ENCODE assay signal across 1 mouse cellular context in the genomic region with DNA sequence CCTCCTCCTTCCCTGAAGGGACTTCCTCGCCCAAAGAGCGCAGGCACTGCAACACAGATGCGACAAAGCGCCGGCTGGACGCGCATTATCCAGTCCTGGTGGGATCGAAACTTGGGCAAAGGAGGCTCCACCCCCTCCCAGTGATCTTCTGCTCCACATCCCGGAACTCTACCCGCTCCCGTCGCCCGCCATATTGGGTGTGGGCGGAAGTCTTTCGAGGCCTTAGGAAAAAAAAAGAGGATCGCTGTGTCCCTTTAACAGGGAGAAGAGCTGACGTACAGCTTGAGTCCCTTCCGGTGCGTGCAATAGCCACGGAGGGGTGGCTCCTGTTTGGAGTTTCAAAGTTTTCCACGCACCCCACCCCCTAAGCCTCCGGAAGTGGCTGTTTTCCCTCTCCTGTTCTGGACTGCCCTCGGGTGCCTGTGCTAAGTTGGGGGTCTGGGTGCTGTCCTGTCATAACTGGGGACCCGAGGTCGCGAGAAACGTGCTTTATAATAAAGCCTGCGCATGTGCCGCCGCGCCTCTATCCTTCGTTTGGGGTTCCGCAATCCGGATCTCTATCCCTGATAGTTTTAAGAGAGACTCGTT.
TF ChIP-seq lines count a peak whose summit lies in the region.

No protein-coding gene starts in this region.

TF ChIP-seq in myocyte, 11 proteins besides CTCF, POLR2A, EP300 and RAD21:
- TF ChIP-seq SRF (IDR thresholded peaks at IDR 0.05; ENCODE audit: control insufficient read depth, insufficient read length, low read depth), result peak; percentile 21
- TF ChIP-seq POLR2AphosphoS2 (IDR thresholded peaks at IDR 0.05; ENCODE audit: insufficient read length, low read depth), result peak; percentile 79
- TF ChIP-seq MAX (IDR thresholded peaks at IDR 0.05; ENCODE audit: low read depth), result peak; percentile 18
- no peak for TF ChIP-seq REST (IDR thresholded peaks at IDR 0.05; ENCODE audit: insufficient read depth, insufficient read length)
- TF ChIP-seq CEBPB (IDR thresholded peaks at IDR 0.05; ENCODE audit: insufficient read depth, poor library complexity, severe bottlenecking), result no peak
- no peak for TF ChIP-seq TCF3 (IDR thresholded peaks at IDR 0.05; ENCODE audit: insufficient read length, low read depth)
- TF ChIP-seq MYOG (IDR thresholded peaks at IDR 0.05; ENCODE audit: control insufficient read depth in 1 of 3, insufficient read depth in 1 of 3, insufficient read length in 2 of 3, low read depth in 2 of 3), result no peak
- TF ChIP-seq TCF12 (IDR thresholded peaks at IDR 0.05; ENCODE audit: insufficient read depth, poor library complexity, severe bottlenecking), result no peak
